Mouse (Mus musculus) stomach, postnatal 0 days (tissue): ENCODE measurements around the gene Txndc8.

Experiments used
- CTCF ChIP-seq: IDR thresholded peaks from 2 replicates; pipeline ENCODE4 v1.5.1; 2016; ENCODE audit warnings: antibody characterized with exemption, low read depth, mild to moderate bottlenecking, moderate library complexity
- EP300 ChIP-seq: optimal IDR thresholded peaks from 2 replicates; pipeline ENCODE3; 2016; ENCODE audit warnings: antibody characterized with exemption

- TF ChIP-seq CTCF (no peak), EP300 (no peak)
Observed at GRCm38 (mm10) chr4:58055653-58056052, 46.7 kb upstream of the Txndc8 start.
